ENCODE assay signal across 8 mouse cellular contexts in genomic region chr4:128711455-128712135, GRCm38 (mm10). TPM values are rescaled to one million over a fixed set of nuclear protein-coding genes. Genes with fewer than 3 reads are reported as not detected.
A peak's percentile ranks its signal among the peaks of the same experiment; 100 is the strongest.
DNase-seq lines count a peak whose midpoint lies in the region; ATAC-seq lines count a peak whose summit lies in the region.

No protein-coding gene starts in this region.

- H3K4me3 ChIP-seq in hindbrain, embryonic 12.5 days: peak overlapping the region; percentile 14

- peak; percentile 94 for DNase-seq in Muller cell, postnatal 12 days (ENCODE audit: inconsistent ontology term)
- DNase-seq in cerebellum, adult 9-11 months: peak; percentile 96
- DNase-seq in frontal cortex, adult 2 months (ENCODE audit: extremely low spot score in 1 of 2, low spot score in 1 of 2): peak; percentile 88 to 99
- DNase-seq in layer of hippocampus, postnatal 14 days (ENCODE audit: low spot score in 2 of 2): peak; percentile 89 to 95
- peak; percentile 96 for DNase-seq in lung, postnatal 14 days
- peak; percentile 98 for DNase-seq in retina, embryonic 14.5 days (ENCODE audit: low spot score)
- peak; percentile 92 for DNase-seq in thymus, postnatal 4 days

- ATAC-seq in hindbrain, embryonic 12.5 days (ENCODE audit: low FRiP score): peak; percentile 38

- H3K4me2 ChIP-seq in hindbrain, embryonic 12.5 days (replicated peaks): peak overlapping the region; percentile 45

- 2% methylated on average over 24 of the region's 24 CpGs for WGBS in hindbrain, embryonic 12.5 days

- peaks cover 57% of the 10 kb centered on the region for H3K4me1 ChIP-seq in hindbrain, embryonic 12.5 days

- peak overlapping the region; percentile 49 for H3K9ac ChIP-seq in hindbrain, embryonic 12.5 days

- H3K27ac ChIP-seq in hindbrain, embryonic 12.5 days: peak overlapping the region; percentile 40

- peaks cover 2% of the 10 kb centered on the region; the same call in 1 of the 2 replicates for H3K36me3 ChIP-seq in hindbrain, embryonic 12.5 days

- H3K27me3 ChIP-seq in hindbrain, embryonic 12.5 days: no peaks in the 10 kb centered on the region; the same call in 1 of the 2 replicates

- no peaks in the 10 kb centered on the region for H3K9me3 ChIP-seq in hindbrain, embryonic 12.5 days (replicated peaks)

RNA-seq across cellular contexts. Expression of gene A3galt2, which starts 43.6 kb away (rescaled TPM):
- 0.90 and 1.0 TPM in 2 replicates for polyA plus RNA-seq in frontal cortex, adult 2 months (2012; rRNA removed)
- polyA plus RNA-seq in hindbrain, embryonic 12.5 days (2016; fragmentation: Nextera tagmentation; extraction: Ambion mirVana): 0.50 and 0.79 TPM in 2 replicates
- total RNA-seq in layer of hippocampus, postnatal 14 days (2021): under 1 TPM; 0.35 to 0.62 TPM

RNA-seq across cellular contexts. Expression of gene Phc2, which starts 57.1 kb away (rescaled TPM):
- 104 and 110 TPM in 2 replicates for polyA plus RNA-seq in frontal cortex, adult 2 months (2012; rRNA removed)
- 126 and 138 TPM in 2 replicates for polyA plus RNA-seq in hindbrain, embryonic 12.5 days (2016; fragmentation: Nextera tagmentation; extraction: Ambion mirVana)
- total RNA-seq in layer of hippocampus, postnatal 14 days (2021): 10 to 100 TPM; 83.0 to 86.4 TPM

Comparison
In these comparisons a context has a peak if more than half of its experiments do, and no peak if none do; other contexts are left out.
1. Peak in every context shown above with its lines: DNase-seq, ATAC-seq, H3K4me3 ChIP-seq and H3K27ac ChIP-seq.